Mouse (Mus musculus): ENCODE data around the gene Ube2k. TPM values are rescaled to one million over a fixed set of nuclear protein-coding genes. Genes with fewer than 3 reads are reported as not detected.

Gene Ube2k
- polyA plus RNA-seq, 1 experiment from 2014 or later: 107 TPM

Other genes starting within 250 kb of the Ube2k start
- 53.1 and 59.6 TPM in 2 replicates for gene Rfc1, start 201.6 kb upstream of the Ube2k start, polyA plus RNA-seq (2014; fragmentation: Nextera tagmentation; extraction: Ambion mirVana)
- gene Klb, start 188.9 kb upstream of the Ube2k start, polyA plus RNA-seq (2014; fragmentation: Nextera tagmentation; extraction: Ambion mirVana): 0.05 TPM in 1 of 2 replicates, not detected in the other
- 681 and 773 TPM in 2 replicates for gene Rpl9, start 145.8 kb upstream of the Ube2k start, polyA plus RNA-seq (2014; fragmentation: Nextera tagmentation; extraction: Ambion mirVana)
- 58.5 and 60.3 TPM in 2 replicates for gene Lias, start 145.7 kb upstream of the Ube2k start, polyA plus RNA-seq (2014; fragmentation: Nextera tagmentation; extraction: Ambion mirVana)
- 48.7 and 59.8 TPM in 2 replicates for gene Ugdh, start 101.3 kb upstream of the Ube2k start, polyA plus RNA-seq (2014; fragmentation: Nextera tagmentation; extraction: Ambion mirVana)
- gene Gm43552, start 44.4 kb upstream of the Ube2k start, polyA plus RNA-seq (2014; fragmentation: Nextera tagmentation; extraction: Ambion mirVana): not detected in 2 replicates
- 133 and 144 TPM in 2 replicates for gene Smim14, start within 50 bp of the Ube2k start, polyA plus RNA-seq (2014; fragmentation: Nextera tagmentation; extraction: Ambion mirVana)
- 55.1 and 56.1 TPM in 2 replicates for gene Pds5a, start 161.0 kb downstream of the Ube2k start, polyA plus RNA-seq (2014; fragmentation: Nextera tagmentation; extraction: Ambion mirVana)
- gene N4bp2, start 226.3 kb downstream of the Ube2k start, polyA plus RNA-seq (2014; fragmentation: Nextera tagmentation; extraction: Ambion mirVana): 25.6 and 28.1 TPM in 2 replicates

Measured in heart, embryonic 14.5 days (tissue).